ENCODE assay signal across 22 mouse cellular contexts in genomic region chr4:151229073-151229472, GRCm38 (mm10).
DNase-seq lines count a peak whose midpoint lies in the region; ATAC-seq and TF ChIP-seq lines count a peak whose summit lies in the region.
"Had no signal": no experiment of that assay in that cellular context is flagged by ENCODE, and none has a peak within 500 bp of the region (broad histone marks: within the 10 kb centered on the region; RNA-seq: fewer than 3 reads in every experiment).

No protein-coding gene starts in this region.

- H3K4me3 ChIP-seq in lung, embryonic 16.5 days (ENCODE audit: low read length): no peak overlapping the region
- H3K4me3 ChIP-seq in testis, adult 2 months (ENCODE audit: control insufficient read depth, low read depth, low read length): peak overlapping the region; percentile 76
- H3K4me3 ChIP-seq in intestine, embryonic 15.5 days (replicated peaks): no peak overlapping the region
- no peak overlapping the region for H3K4me3 ChIP-seq in embryonic facial prominence, embryonic 10.5 days
- H3K4me3 ChIP-seq: embryonic facial prominence, embryonic 13.5 days; forebrain, embryonic 12.5 days; heart, embryonic 10.5 days; hindbrain, embryonic 13.5 days had no signal

- no peak overlapping the region for H3K27ac ChIP-seq in lung, embryonic 16.5 days (ENCODE audit: low read length)
- H3K27ac ChIP-seq in testis, adult 2 months (ENCODE audit: control insufficient read depth, insufficient read depth, low read depth, low read length): no peak overlapping the region
- H3K27ac ChIP-seq in intestine, embryonic 15.5 days: no peak overlapping the region
- no peak overlapping the region for H3K27ac ChIP-seq in embryonic facial prominence, embryonic 10.5 days (replicated peaks)
- H3K27ac ChIP-seq: embryonic facial prominence, embryonic 13.5 days; forebrain, embryonic 12.5 days; heart, embryonic 10.5 days; hindbrain, embryonic 13.5 days had no signal

- no peak for DNase-seq in lung, postnatal 4 days
- no peak for DNase-seq in testis, postnatal 14 days (ENCODE audit: low spot score)
- no peak for DNase-seq in embryonic facial prominence, embryonic 10.5 days (ENCODE audit: low spot score)
- DNase-seq: adrenal gland, postnatal 14 days; B cell, adult 2 months; cerebellum, adult 11-12 months; cerebellum, adult 9-10 months; cerebellum, postnatal 25 days; gastrocnemius, postnatal 10 days; heart, adult 18-20 months; heart, postnatal 10 days had no signal

- peak; percentile 3; the same call in 1 of the 2 replicates for TF ChIP-seq POLR2A in testis, adult 2 months (IDR thresholded peaks at IDR 0.05; ENCODE audit: control insufficient read depth, low read depth, low read length)

- no peak overlapping the region for H3K4me2 ChIP-seq in lung, embryonic 16.5 days (ENCODE audit: low read depth, low read length)
- H3K4me2 ChIP-seq in intestine, embryonic 15.5 days (replicated peaks): no peak overlapping the region
- H3K4me2 ChIP-seq: embryonic facial prominence, embryonic 13.5 days; forebrain, embryonic 12.5 days; hindbrain, embryonic 13.5 days had no signal

- WGBS in lung, embryonic 16.5 days: 40% methylated on average over 6 of the region's 6 CpGs
- 44% methylated on average over 6 of the region's 6 CpGs for WGBS in intestine, embryonic 15.5 days
- 71% methylated on average over 6 of the region's 6 CpGs for WGBS in embryonic facial prominence, embryonic 10.5 days

- TF ChIP-seq CTCF in testis, adult 2 months (IDR thresholded peaks at IDR 0.05; ENCODE audit: control insufficient read depth, insufficient read depth, insufficient replicate concordance, low read depth, low read length): no peak

- H3K9me3 ChIP-seq in lung, embryonic 16.5 days (ENCODE audit: control insufficient read depth, low read length): 0 out of 2 replicates have a peak, but pooled peaks cover 3% of the 10 kb centered on the region
- H3K9me3 ChIP-seq in intestine, embryonic 15.5 days: no peaks in the 10 kb centered on the region
- no peaks in the 10 kb centered on the region for H3K9me3 ChIP-seq in embryonic facial prominence, embryonic 10.5 days
- H3K9me3 ChIP-seq: embryonic facial prominence, embryonic 13.5 days; forebrain, embryonic 12.5 days; heart, embryonic 10.5 days; hindbrain, embryonic 13.5 days had no signal

- no peaks in the 10 kb centered on the region for H3K36me3 ChIP-seq in lung, embryonic 16.5 days (ENCODE audit: control insufficient read depth, insufficient read depth, low read length)
- no peaks in the 10 kb centered on the region for H3K36me3 ChIP-seq in testis, adult 2 months (ENCODE audit: control insufficient read depth, insufficient read depth, low read length)
- H3K36me3 ChIP-seq in intestine, embryonic 15.5 days: no peaks in the 10 kb centered on the region
- H3K36me3 ChIP-seq in embryonic facial prominence, embryonic 10.5 days (replicated peaks): no peaks in the 10 kb centered on the region
- H3K36me3 ChIP-seq: embryonic facial prominence, embryonic 13.5 days; forebrain, embryonic 12.5 days; G1E; heart, embryonic 10.5 days; hindbrain, embryonic 13.5 days had no signal

- no peaks in the 10 kb centered on the region for H3K4me1 ChIP-seq in lung, embryonic 16.5 days (replicated peaks; ENCODE audit: control insufficient read depth, insufficient read depth, low read length)
- H3K4me1 ChIP-seq in testis, adult 2 months (ENCODE audit: control insufficient read depth, insufficient read depth, low read length): no peaks in the 10 kb centered on the region
- H3K4me1 ChIP-seq in intestine, embryonic 15.5 days (replicated peaks): 0 out of 2 replicates have a peak, but pooled peaks cover 8% of the 10 kb centered on the region
- peaks cover 12% of the 10 kb centered on the region for H3K4me1 ChIP-seq in embryonic facial prominence, embryonic 10.5 days

- no peaks in the 10 kb centered on the region for H3K27me3 ChIP-seq in lung, embryonic 16.5 days (ENCODE audit: control insufficient read depth, insufficient read depth, low read depth, low read length)
- H3K27me3 ChIP-seq in testis, adult 2 months (ENCODE audit: control insufficient read depth, insufficient read depth, low read length): no peaks in the 10 kb centered on the region
- H3K27me3 ChIP-seq in intestine, embryonic 15.5 days (replicated peaks): no peaks in the 10 kb centered on the region
- H3K27me3 ChIP-seq in embryonic facial prominence, embryonic 10.5 days (replicated peaks; ENCODE audit: low read depth, poor library complexity, severe bottlenecking): no peaks in the 10 kb centered on the region
- H3K27me3 ChIP-seq: embryonic facial prominence, embryonic 13.5 days; forebrain, embryonic 12.5 days had no signal

- peak; percentile 34; the same call in 1 of the 2 replicates for ATAC-seq in lung, embryonic 16.5 days (ENCODE audit: low read depth)
- ATAC-seq in intestine, embryonic 15.5 days: peak; percentile 65; the same call in 1 of the 2 replicates
- ATAC-seq: activated CD4-positive, CD25-positive, alpha-beta regulatory T cell, adult 4 months; CD4-positive, CD25-positive, alpha-beta regulatory T cell, adult 4 months; forebrain, embryonic 16.5 days had no signal

- no peak overlapping the region for H3K9ac ChIP-seq in lung, embryonic 16.5 days (ENCODE audit: low read length)
- H3K9ac ChIP-seq in intestine, embryonic 15.5 days: no peak overlapping the region
- H3K9ac ChIP-seq: embryonic facial prominence, embryonic 13.5 days; forebrain, embryonic 12.5 days; hindbrain, embryonic 13.5 days had no signal
